Mouse (Mus musculus): ENCODE measurements at regions not wholly inside any gene's neighbourhood (a gene's known extent, or its start where the extent isn't known, plus 50 kb on each side); places are given as distances from the start of the nearest gene placed in this dataset.
A peak's percentile ranks its signal among the peaks of the same experiment; 100 is the strongest.

GRCm38 (mm10) chr15:32012838-32013237, 164.3 kb upstream of the Tas2r119 start:
- no peak for ATAC-seq
- no peaks in the 10 kb centered on the region for H3K36me3 ChIP-seq (ENCODE audit: control insufficient read depth, insufficient read depth)
- H3K9ac ChIP-seq (replicated peaks; ENCODE audit: low read depth, low read length): no peak overlapping the region
- H3K4me1 ChIP-seq (replicated peaks; ENCODE audit: control insufficient read depth, insufficient read depth, low read length): no peaks in the 10 kb centered on the region
- H3K4me2 ChIP-seq (ENCODE audit: low read length): no peak overlapping the region
- 89% methylated on average over 5 of the region's 5 CpGs for WGBS
- H3K27ac ChIP-seq (ENCODE audit: low read length): no peak overlapping the region
- H3K9me3 ChIP-seq (ENCODE audit: control insufficient read depth, low read length): no peaks in the 10 kb centered on the region
- H3K4me3 ChIP-seq (replicated peaks; ENCODE audit: low read length): no peak overlapping the region
- H3K27me3 ChIP-seq (replicated peaks; ENCODE audit: control insufficient read depth, insufficient read depth, low read length): no peaks in the 10 kb centered on the region

- no peak overlapping the region for H3K4me3 ChIP-seq (replicated peaks; ENCODE audit: low read length)
- WGBS: 71% methylated on average over 4 of the region's 4 CpGs
- H3K9ac ChIP-seq (replicated peaks; ENCODE audit: low read depth, low read length): no peak overlapping the region
- no peak overlapping the region for H3K27ac ChIP-seq (ENCODE audit: low read length)
- no peaks in the 10 kb centered on the region for H3K9me3 ChIP-seq (ENCODE audit: control insufficient read depth, low read length)
- no peak overlapping the region for H3K4me2 ChIP-seq (ENCODE audit: low read length)
- ATAC-seq: no peak
- no peaks in the 10 kb centered on the region for H3K4me1 ChIP-seq (replicated peaks; ENCODE audit: control insufficient read depth, insufficient read depth, low read length)
- H3K36me3 ChIP-seq (ENCODE audit: control insufficient read depth, insufficient read depth): no peaks in the 10 kb centered on the region
- no peaks in the 10 kb centered on the region for H3K27me3 ChIP-seq (replicated peaks; ENCODE audit: control insufficient read depth, insufficient read depth, low read length)
These were observed 161.9 kb upstream of the Tas2r119 start for GRCm38 (mm10) chr15:32015169-32015568.

- H3K4me1 ChIP-seq (replicated peaks; ENCODE audit: control insufficient read depth, insufficient read depth, low read length): 0 out of 2 replicates have a peak, but pooled peaks cover 3% of the 10 kb centered on the region
- no peak overlapping the region for H3K4me3 ChIP-seq (replicated peaks; ENCODE audit: low read length)
- no peak overlapping the region for H3K27ac ChIP-seq (ENCODE audit: low read length)
- no peaks in the 10 kb centered on the region for H3K9me3 ChIP-seq (ENCODE audit: control insufficient read depth, low read length)
- H3K36me3 ChIP-seq (ENCODE audit: control insufficient read depth, insufficient read depth): no peaks in the 10 kb centered on the region
- 50% methylated on average over 6 of the region's 6 CpGs for WGBS
- no peak for ATAC-seq
- H3K4me2 ChIP-seq (ENCODE audit: low read length): no peak overlapping the region
- H3K9ac ChIP-seq (replicated peaks; ENCODE audit: low read depth, low read length): no peak overlapping the region
- no peaks in the 10 kb centered on the region for H3K27me3 ChIP-seq (replicated peaks; ENCODE audit: control insufficient read depth, insufficient read depth, low read length)
These were observed 156.6 kb upstream of the Tas2r119 start for GRCm38 (mm10) chr15:32020323-32021008.

- ATAC-seq: peak; percentile 54; the same call in 1 of the 2 replicates
- no peaks in the 10 kb centered on the region for H3K36me3 ChIP-seq (ENCODE audit: control insufficient read depth, insufficient read depth)
- H3K4me2 ChIP-seq (ENCODE audit: low read length): no peak overlapping the region
- H3K9me3 ChIP-seq (ENCODE audit: control insufficient read depth, low read length): no peaks in the 10 kb centered on the region
- no peak overlapping the region for H3K27ac ChIP-seq (ENCODE audit: low read length)
- H3K27me3 ChIP-seq (replicated peaks; ENCODE audit: control insufficient read depth, insufficient read depth, low read length): no peaks in the 10 kb centered on the region
- H3K4me1 ChIP-seq (replicated peaks; ENCODE audit: control insufficient read depth, insufficient read depth, low read length): 0 out of 2 replicates have a peak, but pooled peaks cover 3% of the 10 kb centered on the region
- 53% methylated on average over 5 of the region's 5 CpGs for WGBS
- H3K9ac ChIP-seq (replicated peaks; ENCODE audit: low read depth, low read length): no peak overlapping the region
- H3K4me3 ChIP-seq (replicated peaks; ENCODE audit: low read length): no peak overlapping the region
These were observed 156.0 kb upstream of the Tas2r119 start for GRCm38 (mm10) chr15:32021009-32021602.

GRCm38 (mm10) chr15:32034091-32034490, 143.0 kb upstream of the Tas2r119 start:
- Histone ChIP-seq H3K9ac (replicated peaks; ENCODE audit: low read depth, low read length) (no peak overlapping the region), H3K4me1 (replicated peaks; ENCODE audit: control insufficient read depth, insufficient read depth, low read length) (peaks cover 10% of the 10 kb centered on the region), H3K4me2 (ENCODE audit: low read length) (no peak overlapping the region), H3K4me3 (replicated peaks; ENCODE audit: low read length) (no peak overlapping the region), H3K9me3 (ENCODE audit: control insufficient read depth, low read length) (no peaks in the 10 kb centered on the region), H3K36me3 (ENCODE audit: control insufficient read depth, insufficient read depth) (no peaks in the 10 kb centered on the region), H3K27me3 (replicated peaks; ENCODE audit: control insufficient read depth, insufficient read depth, low read length) (no peaks in the 10 kb centered on the region), H3K27ac (ENCODE audit: low read length) (no peak overlapping the region)
- ATAC-seq: no peak
- WGBS: 50% methylated on average over 1 of the region's 1 CpGs

GRCm38 (mm10) chr15:32034790-32035189, 142.3 kb upstream of the Tas2r119 start:
- Histone ChIP-seq H3K4me3 (replicated peaks; ENCODE audit: low read length) (no peak overlapping the region), H3K9me3 (ENCODE audit: control insufficient read depth, low read length) (no peaks in the 10 kb centered on the region), H3K4me1 (replicated peaks; ENCODE audit: control insufficient read depth, insufficient read depth, low read length) (peaks cover 10% of the 10 kb centered on the region), H3K27me3 (replicated peaks; ENCODE audit: control insufficient read depth, insufficient read depth, low read length) (no peaks in the 10 kb centered on the region), H3K27ac (ENCODE audit: low read length) (no peak overlapping the region), H3K36me3 (ENCODE audit: control insufficient read depth, insufficient read depth) (no peaks in the 10 kb centered on the region), H3K9ac (replicated peaks; ENCODE audit: low read depth, low read length) (no peak overlapping the region), H3K4me2 (ENCODE audit: low read length) (no peak overlapping the region)
- ATAC-seq: peak; percentile 89
- 13% methylated on average over 7 of the region's 7 CpGs for WGBS

DNA sequence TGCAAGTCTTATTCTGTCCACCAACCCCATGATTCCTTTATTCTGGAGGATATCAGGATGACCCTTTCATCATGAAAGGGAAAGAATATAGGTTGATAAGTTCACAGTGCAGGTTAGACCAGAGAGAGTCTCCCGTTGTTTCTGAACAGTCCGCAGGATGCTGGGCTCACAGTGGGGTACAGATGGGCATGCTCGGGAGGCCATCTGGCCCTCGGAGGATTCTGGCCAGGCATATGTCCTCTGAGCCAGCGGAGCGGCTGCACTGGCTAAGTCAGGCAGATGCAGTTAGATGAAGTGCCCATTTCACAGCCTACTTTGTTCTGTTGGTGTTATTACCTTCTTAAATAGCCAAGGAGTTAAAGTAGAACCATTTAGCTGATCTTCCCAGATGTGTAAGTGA, 135.3 kb upstream of the Tas2r119 start:
- H3K4me3 ChIP-seq (replicated peaks; ENCODE audit: low read length): no peak overlapping the region
- no peaks in the 10 kb centered on the region for H3K27me3 ChIP-seq (replicated peaks; ENCODE audit: control insufficient read depth, insufficient read depth, low read length)
- H3K9ac ChIP-seq (replicated peaks; ENCODE audit: low read depth, low read length): no peak overlapping the region
- no peak overlapping the region for H3K27ac ChIP-seq (ENCODE audit: low read length)
- H3K4me2 ChIP-seq (ENCODE audit: low read length): no peak overlapping the region
- no peak for ATAC-seq
- no peaks in the 10 kb centered on the region for H3K36me3 ChIP-seq (ENCODE audit: control insufficient read depth, insufficient read depth)
- H3K9me3 ChIP-seq (ENCODE audit: control insufficient read depth, low read length): no peaks in the 10 kb centered on the region
- H3K4me1 ChIP-seq (replicated peaks; ENCODE audit: control insufficient read depth, insufficient read depth, low read length): no peaks in the 10 kb centered on the region
- 66% methylated on average over 6 of the region's 6 CpGs for WGBS

DNA sequence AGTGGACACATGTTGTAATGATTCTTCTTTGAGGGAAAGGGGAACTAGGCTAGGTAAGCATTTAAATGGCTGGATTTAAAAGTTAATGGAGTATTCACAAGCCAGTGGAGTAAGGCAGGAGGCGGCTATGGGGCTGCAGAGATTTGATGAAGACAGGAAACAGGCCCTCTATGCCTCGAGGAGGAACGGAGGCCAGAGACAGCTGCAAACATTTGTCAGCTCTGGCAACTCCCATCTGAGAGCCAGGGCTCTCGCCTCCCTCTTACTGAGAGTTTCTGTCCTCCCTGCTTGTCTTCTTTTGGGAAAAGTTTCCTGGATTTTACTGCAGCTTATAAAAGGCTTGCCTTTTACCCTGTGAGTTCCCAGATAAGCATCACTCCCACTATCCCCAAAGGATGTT, 134.9 kb upstream of the Tas2r119 start:
- H3K4me3 ChIP-seq (replicated peaks; ENCODE audit: low read length): no peak overlapping the region
- WGBS: 68% methylated on average over 4 of the region's 4 CpGs

GRCm38 (mm10) chr15:32042589-32042988, 134.5 kb upstream of the Tas2r119 start:
- no peak for ATAC-seq
- no peak overlapping the region for H3K4me2 ChIP-seq (ENCODE audit: low read length)
- H3K4me1 ChIP-seq (replicated peaks; ENCODE audit: control insufficient read depth, insufficient read depth, low read length): no peaks in the 10 kb centered on the region
- no peaks in the 10 kb centered on the region for H3K27me3 ChIP-seq (replicated peaks; ENCODE audit: control insufficient read depth, insufficient read depth, low read length)
- no peaks in the 10 kb centered on the region for H3K36me3 ChIP-seq (ENCODE audit: control insufficient read depth, insufficient read depth)
- no peak overlapping the region for H3K9ac ChIP-seq (replicated peaks; ENCODE audit: low read depth, low read length)
- WGBS: 95% methylated on average over 1 of the region's 1 CpGs
- H3K27ac ChIP-seq (ENCODE audit: low read length): no peak overlapping the region
- H3K9me3 ChIP-seq (ENCODE audit: control insufficient read depth, low read length): no peaks in the 10 kb centered on the region
- no peak overlapping the region for H3K4me3 ChIP-seq (replicated peaks; ENCODE audit: low read length)

More for the DNA sequence above, 134.9 kb upstream of the Tas2r119 start:
- no peaks in the 10 kb centered on the region for H3K9me3 ChIP-seq (ENCODE audit: control insufficient read depth, low read length)
- H3K36me3 ChIP-seq (ENCODE audit: control insufficient read depth, insufficient read depth): no peaks in the 10 kb centered on the region
- no peak overlapping the region for H3K9ac ChIP-seq (replicated peaks; ENCODE audit: low read depth, low read length)
- no peaks in the 10 kb centered on the region for H3K4me1 ChIP-seq (replicated peaks; ENCODE audit: control insufficient read depth, insufficient read depth, low read length)
- ATAC-seq: no peak
- H3K4me2 ChIP-seq (ENCODE audit: low read length): no peak overlapping the region
- H3K27ac ChIP-seq (ENCODE audit: low read length): no peak overlapping the region
- H3K27me3 ChIP-seq (replicated peaks; ENCODE audit: control insufficient read depth, insufficient read depth, low read length): no peaks in the 10 kb centered on the region

Data from forebrain, embryonic 16.5 days (tissue).